Mouse (Mus musculus): ENCODE data around the gene Car15.

Gene Car15

DNA sequence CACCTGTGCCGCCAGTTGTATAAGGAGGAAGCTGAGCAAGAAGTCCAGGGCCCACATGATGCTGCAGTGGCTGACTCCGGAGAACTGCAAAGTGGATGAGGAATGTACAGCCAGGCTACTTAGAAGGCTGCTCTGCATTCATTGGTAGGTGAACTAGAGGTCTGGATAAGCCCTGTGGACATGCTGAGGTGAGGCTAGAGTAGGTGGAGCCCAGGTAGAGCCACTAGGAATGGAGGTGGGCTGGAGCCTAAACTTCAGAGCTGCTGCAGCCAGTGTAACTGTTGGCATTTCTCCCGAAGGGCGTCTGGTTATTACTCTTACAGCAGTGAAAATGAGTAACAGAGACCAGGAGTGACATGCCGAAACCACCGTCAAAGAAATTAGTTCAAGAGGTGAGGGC, at the start of gene Car15:
TSS of gene Car15 (minus strand) at position 314 of the 400 bp plus-strand sequence.
- no peak for DNase-seq (ENCODE audit: low spot score in 2 of 2)

- DNase-seq (ENCODE audit: low spot score in 2 of 2): no peak
These were observed 46.0 kb upstream of the Car15 start for GRCm38 (mm10) chr16:17884116-17884515.

GRCm38 (mm10) chr16:17882196-17882595, 44.0 kb upstream of the Car15 start:
- no peak for DNase-seq (ENCODE audit: low spot score in 2 of 2)

DNA sequence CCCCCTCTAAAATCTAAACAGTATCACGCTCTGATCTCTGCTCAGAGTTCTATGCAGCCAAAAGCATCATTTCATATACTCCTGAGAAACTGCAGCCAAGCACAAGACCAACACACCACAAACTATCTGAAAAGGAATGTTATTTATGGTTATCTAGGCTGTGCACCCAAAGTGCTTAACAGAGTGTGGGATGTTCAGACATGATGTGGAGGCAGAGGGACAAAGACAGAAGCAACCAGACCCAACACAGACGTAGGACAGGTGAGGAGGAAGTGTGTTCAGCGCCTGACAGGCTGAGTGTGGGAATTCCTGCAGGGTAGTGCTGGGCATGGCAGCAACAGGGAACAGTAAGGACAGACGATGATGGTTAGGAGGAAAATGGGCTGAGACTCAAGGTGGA, 41.4 kb upstream of the Car15 start:
- no peak for DNase-seq (ENCODE audit: low spot score in 2 of 2)

DNA sequence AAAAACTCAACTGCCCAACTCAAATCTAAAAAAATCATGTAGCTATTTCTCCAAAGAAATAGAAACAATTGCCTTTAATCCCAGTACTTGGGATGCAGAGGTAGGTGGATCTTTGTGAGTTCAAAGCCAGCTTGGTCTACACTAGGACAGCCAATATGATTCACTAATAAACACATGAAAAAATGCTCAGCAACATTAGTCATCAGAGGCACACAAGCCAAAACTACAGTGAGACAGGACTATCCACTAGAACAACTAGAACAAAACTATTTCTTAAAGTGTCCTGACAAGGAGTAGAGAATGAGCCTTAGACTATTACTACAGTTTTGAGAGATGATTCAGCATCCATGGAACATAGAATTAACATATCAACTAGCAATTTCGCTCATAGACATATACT, 37.9 kb upstream of the Car15 start:
- no peak for DNase-seq (ENCODE audit: low spot score in 2 of 2)

- DNase-seq (ENCODE audit: low spot score in 2 of 2): no peak
These were observed 37.0 kb upstream of the Car15 start for GRCm38 (mm10) chr16:17875174-17875573.

DNA sequence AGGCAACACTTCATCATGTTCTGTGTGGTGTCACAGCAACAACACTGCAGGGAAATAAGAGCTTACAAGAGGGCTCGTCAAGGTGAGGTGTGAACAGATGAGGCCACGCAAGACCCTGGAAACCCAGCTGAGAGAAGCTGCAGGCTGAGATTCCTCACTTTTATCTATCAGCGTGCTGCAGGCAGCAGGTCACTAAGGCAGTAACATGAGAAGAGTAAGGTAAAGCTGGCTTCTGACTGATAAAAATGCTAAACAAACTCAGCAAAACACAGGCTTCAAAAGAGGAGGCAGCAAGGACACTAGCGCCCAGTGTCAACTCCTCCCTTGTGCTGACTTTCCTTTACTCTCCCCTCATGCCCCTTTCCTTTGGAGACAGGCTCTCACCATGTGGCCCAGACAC, 34.8 kb upstream of the Car15 start:
- no peak for DNase-seq (ENCODE audit: low spot score in 2 of 2)

- DNase-seq (ENCODE audit: low spot score in 2 of 2): no peak
These were observed 33.1 kb upstream of the Car15 start for GRCm38 (mm10) chr16:17871248-17871647.

DNA sequence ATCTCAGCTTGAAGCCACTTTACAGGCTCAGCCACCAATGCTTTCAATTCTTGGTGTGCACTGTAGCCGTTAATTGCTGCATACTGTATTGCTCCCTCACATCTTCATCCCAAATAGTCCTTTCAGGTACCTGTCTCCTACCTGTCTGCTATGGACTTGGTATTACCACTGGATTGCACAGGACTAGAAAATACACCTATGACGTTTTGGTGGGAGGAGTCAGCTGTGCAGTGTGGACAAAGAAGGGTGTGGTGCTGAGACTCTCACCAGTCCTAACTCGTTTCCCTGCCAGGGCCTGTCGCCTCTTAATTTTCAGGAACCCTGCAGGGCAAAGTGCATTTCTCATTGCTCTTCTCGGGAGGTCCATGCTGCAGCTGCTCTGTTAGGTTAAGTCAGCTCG, 27.6 kb upstream of the Car15 start:
- no peak for DNase-seq (ENCODE audit: low spot score in 2 of 2)

DNA sequence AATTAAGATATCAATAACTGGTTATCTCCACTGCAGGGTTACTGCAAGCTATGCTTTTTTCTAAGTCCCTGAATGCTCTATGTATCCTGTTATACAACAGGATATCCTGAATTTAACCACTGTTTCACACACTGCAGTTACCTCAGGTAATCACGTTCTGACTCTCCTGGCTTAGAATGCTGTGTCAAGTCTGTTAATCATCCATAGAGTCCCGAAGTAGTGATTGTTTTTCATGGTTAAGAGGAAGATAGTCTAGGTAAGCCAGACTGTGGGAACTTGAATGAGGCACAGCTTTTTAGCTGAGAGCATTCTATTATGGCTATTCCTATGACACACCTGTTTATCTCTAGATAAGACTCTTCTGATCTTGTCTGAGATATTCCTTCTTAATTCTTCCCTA, 27.1 kb upstream of the Car15 start:
- DNase-seq (ENCODE audit: low spot score in 2 of 2): no peak

- DNase-seq (ENCODE audit: low spot score in 2 of 2): no peak
These were observed 20.4 kb upstream of the Car15 start for GRCm38 (mm10) chr16:17858592-17858991.

DNA sequence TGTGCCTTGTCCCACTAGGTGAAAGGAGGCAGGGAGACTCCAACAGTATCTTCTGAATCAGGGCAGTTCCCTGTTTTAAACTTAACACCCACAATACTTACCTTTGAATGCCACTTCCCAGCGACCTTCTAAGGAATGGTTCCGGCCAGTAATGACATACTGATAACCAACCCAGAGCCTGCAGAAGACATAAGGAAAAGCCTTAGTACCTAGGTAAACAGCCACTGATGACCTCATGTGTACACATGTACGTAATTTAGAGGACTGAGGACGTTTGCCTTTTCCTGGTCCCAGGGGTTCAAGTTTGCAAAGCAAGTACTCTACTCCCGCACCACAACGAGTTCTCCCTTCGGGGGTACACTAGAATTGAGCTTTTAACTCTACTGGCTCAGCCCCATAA, 19.0 kb upstream of the Car15 start:
- no peak for DNase-seq (ENCODE audit: low spot score in 2 of 2)

GRCm38 (mm10) chr16:17853263-17853662, 15.1 kb upstream of the Car15 start:
- DNase-seq (ENCODE audit: low spot score in 2 of 2): no peak

GRCm38 (mm10) chr16:17851860-17852259, 13.7 kb upstream of the Car15 start:
- DNase-seq (ENCODE audit: low spot score in 2 of 2): no peak

GRCm38 (mm10) chr16:17851331-17851730, 13.2 kb upstream of the Car15 start:
- no peak for DNase-seq (ENCODE audit: low spot score in 2 of 2)

GRCm38 (mm10) chr16:17849486-17849885, 11.3 kb upstream of the Car15 start:
- DNase-seq (ENCODE audit: low spot score in 2 of 2): no peak

GRCm38 (mm10) chr16:17848928-17849327, 10.8 kb upstream of the Car15 start:
- DNase-seq (ENCODE audit: low spot score in 2 of 2): peak in 1 of 2 experiments; percentile 18

GRCm38 (mm10) chr16:17848431-17848830, 10.3 kb upstream of the Car15 start:
- DNase-seq (ENCODE audit: low spot score in 2 of 2): no peak

- no peak for DNase-seq (ENCODE audit: low spot score in 2 of 2)
These were observed 5.7 kb upstream of the Car15 start for GRCm38 (mm10) chr16:17843701-17844365.

DNA sequence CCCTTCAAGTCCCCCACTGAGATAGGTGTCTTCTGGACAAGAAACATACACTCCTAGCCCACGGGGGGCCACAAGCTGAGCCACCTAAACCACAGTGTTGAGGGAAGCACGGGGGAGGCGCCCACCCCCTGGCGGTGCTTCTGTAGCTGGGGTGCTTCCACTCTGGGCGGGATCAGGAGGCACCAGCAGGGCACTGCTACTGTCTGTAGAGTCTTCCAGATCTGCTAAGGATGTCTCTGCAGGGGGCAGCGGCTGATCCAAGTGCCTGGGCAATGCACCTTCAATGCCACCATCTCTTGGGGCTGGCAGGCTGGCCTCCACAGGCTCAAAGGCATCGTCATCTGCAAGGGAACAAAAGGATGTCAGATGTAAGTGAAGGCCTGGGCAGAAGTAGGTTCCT, 4.3 kb upstream of the Car15 start:
- DNase-seq (ENCODE audit: low spot score in 2 of 2): no peak

DNA sequence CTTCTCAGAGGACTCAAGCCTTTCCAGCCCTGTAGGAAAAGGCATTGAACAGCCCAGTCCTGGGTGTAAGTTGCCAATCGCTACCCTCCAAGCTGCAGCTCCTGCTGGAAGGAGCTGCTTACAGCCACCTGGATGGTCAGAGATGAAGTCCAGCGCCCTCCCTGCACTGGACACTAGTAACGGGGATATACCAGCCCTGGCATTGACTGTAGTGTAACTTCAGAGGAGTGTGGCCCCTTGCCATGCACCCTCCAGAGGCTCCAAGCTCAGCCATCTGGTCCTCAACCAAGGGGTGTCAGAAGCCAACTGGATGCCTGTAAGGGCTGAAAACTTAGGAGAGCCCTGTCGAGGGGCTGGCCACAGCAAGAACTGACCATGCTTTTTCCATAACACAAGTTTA, 1.8 kb upstream of the Car15 start:
- no peak for DNase-seq (ENCODE audit: low spot score in 2 of 2)

- DNase-seq (ENCODE audit: low spot score in 2 of 2): no peak
These were observed 2.7 kb downstream of the Car15 start for GRCm38 (mm10) chr16:17835481-17835880.

GRCm38 (mm10) chr16:17834543-17834942, 3.6 kb downstream of the Car15 start:
- DNase-seq (ENCODE audit: low spot score in 2 of 2): no peak
